Mouse (Mus musculus): ENCODE measurements at regions not wholly inside any gene's neighbourhood (a gene's known extent, or its start where the extent isn't known, plus 50 kb on each side); places are given as distances from the start of the nearest gene placed in this dataset.

GRCm38 (mm10) chr5:134800481-134800880 is 53.4 kb upstream of the Eln start:
- peaks cover 1% of the 10 kb centered on the region; the same call in 1 of the 2 replicates for H3K27me3 ChIP-seq
- 78% methylated on average over 3 of the region's 3 CpGs for WGBS
- no peaks in the 10 kb centered on the region; the same call in 1 of the 2 replicates for H3K4me1 ChIP-seq (replicated peaks)
- H3K36me3 ChIP-seq = no peaks in the 10 kb centered on the region
- no peak overlapping the region for H3K9ac ChIP-seq (replicated peaks)
- H3K9me3 ChIP-seq = peaks cover 14% of the 10 kb centered on the region; the same call in 1 of the 2 replicates
- no peak overlapping the region for H3K4me2 ChIP-seq
- H3K27ac ChIP-seq = no peak overlapping the region
- H3K4me3 ChIP-seq (replicated peaks) = no peak overlapping the region
- no peak for ATAC-seq (ENCODE audit: insufficient number of reproducible peaks, insufficient read depth, low FRiP score, low TSS enrichment, low read depth)

GRCm38 (mm10) chr5:134799911-134800310 is 52.8 kb upstream of the Eln start:
- no peaks in the 10 kb centered on the region for H3K36me3 ChIP-seq
- no peak overlapping the region for H3K27ac ChIP-seq
- ATAC-seq (ENCODE audit: insufficient number of reproducible peaks, insufficient read depth, low FRiP score, low TSS enrichment, low read depth) = no peak
- H3K4me1 ChIP-seq (replicated peaks) = no peaks in the 10 kb centered on the region; the same call in 1 of the 2 replicates
- no peak overlapping the region for H3K9ac ChIP-seq (replicated peaks)
- no peak overlapping the region for H3K4me3 ChIP-seq (replicated peaks)
- peaks cover 3% of the 10 kb centered on the region; the same call in 1 of the 2 replicates for H3K27me3 ChIP-seq
- H3K4me2 ChIP-seq = no peak overlapping the region
- peaks cover 11% of the 10 kb centered on the region; the same call in 1 of the 2 replicates for H3K9me3 ChIP-seq

DNA sequence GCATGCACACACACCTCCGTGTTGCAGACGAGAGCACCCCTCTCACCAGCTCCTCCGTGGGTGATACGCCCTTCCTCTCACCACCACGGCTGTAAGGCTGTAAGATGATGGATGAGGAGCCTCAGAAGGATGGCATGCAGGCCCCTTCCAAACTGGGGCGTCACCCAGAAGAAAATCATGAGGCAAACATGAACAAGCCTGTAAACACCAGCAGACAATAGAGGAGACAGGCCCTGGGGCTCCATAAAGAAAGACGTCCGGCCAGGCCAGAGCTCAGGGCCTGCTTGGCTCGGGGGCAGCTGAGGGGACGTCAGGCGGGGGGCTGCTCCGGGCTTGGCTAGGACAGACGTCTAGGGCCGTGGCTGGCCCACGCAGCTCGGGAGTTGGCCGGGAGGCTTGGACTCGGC is 50.6 kb upstream of the Eln start:
- Histone ChIP-seq H3K4me2 (no peak overlapping the region), H3K27ac (no peak overlapping the region), H3K36me3 (no peaks in the 10 kb centered on the region), H3K27me3 (peaks cover 3% of the 10 kb centered on the region; the same call in 1 of the 2 replicates), H3K9me3 (0 out of 2 replicates have a peak, but pooled peaks cover 4% of the 10 kb centered on the region), H3K4me1 (replicated peaks) (no peaks in the 10 kb centered on the region; the same call in 1 of the 2 replicates), H3K4me3 (replicated peaks) (no peak overlapping the region), H3K9ac (replicated peaks) (no peak overlapping the region)
- ATAC-seq (ENCODE audit: insufficient number of reproducible peaks, insufficient read depth, low FRiP score, low TSS enrichment, low read depth) = no peak
- WGBS = 44% methylated on average over 18 of the region's 18 CpGs
